Mouse (Mus musculus) limb, embryonic 14.5 days (tissue): ENCODE measurements around the gene Abhd14a. TPM values are rescaled to one million over a fixed set of nuclear protein-coding genes. Genes with fewer than 3 reads are reported as not detected.
A peak's percentile ranks its signal among the peaks of the same experiment; 100 is the strongest.

Source experiments
- ATAC-seq: fragments of 200-750 bp; cut with Nextera tagmentation; 2 replicates; pipeline ENCODE4 v1.8.0; 2017; ENCODE audit warnings: low read depth, moderate number of reproducible peaks, moderate TSS enrichment; ENCODE audit not compliant: low FRiP score
- DNase-seq: peaks from one replicate; pipeline ENCODE4 v3.0.0-alpha.2; 2015; ENCODE audit warnings: low spot score
- H3K27ac ChIP-seq: fragments of 300-500 bp; sonication (generic); replicated peaks from 2 replicates; pipeline ENCODE4 v1.5.1; 2014; ENCODE audit warnings: low read depth, mild to moderate bottlenecking, low read length, moderate library complexity, mixed read lengths
- H3K27me3 ChIP-seq: fragments of 300-500 bp; sonication (generic); 2 replicates; pipeline ENCODE4 v1.6.1; 2014; ENCODE audit warnings: low read length, mixed read lengths; ENCODE audit not compliant: control insufficient read depth, insufficient read depth
- H3K36me3 ChIP-seq: fragments of 300-500 bp; sonication (generic); 2 replicates; pipeline ENCODE4 v1.6.1; 2014; ENCODE audit warnings: mild to moderate bottlenecking, low read length, moderate library complexity, mixed read lengths; ENCODE audit not compliant: control insufficient read depth, insufficient read depth
- H3K4me1 ChIP-seq: fragments of 300-500 bp; sonication (generic); 2 replicates; pipeline ENCODE4 v1.6.1; 2014; ENCODE audit warnings: antibody characterized with exemption, low read length, mixed read lengths; ENCODE audit not compliant: control insufficient read depth, insufficient read depth
- H3K4me2 ChIP-seq: fragments of 300-500 bp; sonication (generic); replicated peaks from 2 replicates; pipeline ENCODE4 v1.6.1; 2014; ENCODE audit warnings: low read depth, mild to moderate bottlenecking, low read length, moderate library complexity; ENCODE audit not compliant: severe bottlenecking
- H3K4me3 ChIP-seq: fragments of 300-500 bp; sonication (generic); replicated peaks from 2 replicates; pipeline ENCODE4 v1.5.1; 2014; ENCODE audit warnings: low read length
- H3K9ac ChIP-seq: fragments of 300-500 bp; sonication (generic); 2 replicates; pipeline ENCODE4 v1.6.1; 2014; ENCODE audit warnings: mild to moderate bottlenecking, low read depth, low read length, moderate library complexity; ENCODE audit not compliant: severe bottlenecking
- H3K9me3 ChIP-seq: fragments of 300-500 bp; sonication (generic); 2 replicates; pipeline ENCODE4 v1.6.1; 2016; ENCODE audit warnings: low read length; ENCODE audit not compliant: control insufficient read depth
- POLR2A ChIP-seq: fragments of 200-500 bp; IDR thresholded peaks from 2 replicates; pipeline ENCODE4 v1.8.0; 2012; ENCODE audit warnings: inconsistent platforms, mild to moderate bottlenecking, moderate library complexity, borderline replicate concordance; ENCODE audit not compliant: insufficient read depth, insufficient read length; ENCODE audit errors: extremely low read depth
- WGBS: fragments of 180-500 bp; shearing (Covaris S2); extraction: QIAGEN DNeasy Blood & Tissue Kit; methylation state at CpG from one replicate; pipeline ENCODE4 v1.1.7; 2014; 5-methylcytosine and 5-hydroxymethylcytosine counted together
- polyA plus RNA-seq, 2 experiments: library from polyadenylated mRNA; depleted of rRNA in 1 of 2; stranded (reverse) in 1 of 2; unstranded in 1 of 2; fragments of >200 nt; fragmentation: Nextera tagmentation in 1 of 2; extraction: Ambion mirVana in 1 of 2; gene quantifications; 2 replicates each; pipeline versions ENCODE4 v1.2.1 to v1.2.3; 2012 to 2014

Gene Abhd14a
- polyA plus RNA-seq, 2 experiments: 69.5 to 79.9 TPM

- H3K9me3 ChIP-seq: no peaks in the 10 kb centered on the region
- 91% methylated on average over 17 of the region's 17 CpGs for WGBS
- no peak overlapping the region for H3K4me2 ChIP-seq
- no peak overlapping the region for H3K27ac ChIP-seq
- H3K27me3 ChIP-seq: no peaks in the 10 kb centered on the region
- H3K36me3 ChIP-seq: peaks cover 53% of the 10 kb centered on the region
- no peak overlapping the region for H3K9ac ChIP-seq
- ATAC-seq (no peak), DNase-seq (no peak)
- H3K4me1 ChIP-seq: peaks cover 5% of the 10 kb centered on the region
- no peak overlapping the region for H3K4me3 ChIP-seq
- no peak for TF ChIP-seq POLR2A
Measured at GRCm38 (mm10) chr9:106482578-106483115, 35.2 kb upstream of the Abhd14a start.

- H3K27me3 ChIP-seq: no peaks in the 10 kb centered on the region
- no peak overlapping the region for H3K4me3 ChIP-seq
- ATAC-seq (no peak), DNase-seq (no peak)
- H3K4me2 ChIP-seq: no peak overlapping the region
- H3K9ac ChIP-seq: no peak overlapping the region
- H3K4me1 ChIP-seq: peaks cover 6% of the 10 kb centered on the region
- 88% methylated on average over 13 of the region's 13 CpGs for WGBS
- TF ChIP-seq POLR2A: no peak
- no peak overlapping the region for H3K27ac ChIP-seq
- no peaks in the 10 kb centered on the region for H3K9me3 ChIP-seq
- H3K36me3 ChIP-seq: peaks cover 53% of the 10 kb centered on the region
Measured at GRCm38 (mm10) chr9:106481676-106482075, 34.2 kb upstream of the Abhd14a start.

- H3K4me2 ChIP-seq: no peak overlapping the region
- peaks cover 48% of the 10 kb centered on the region for H3K36me3 ChIP-seq
- DNase-seq: no peak
- no peaks in the 10 kb centered on the region for H3K27me3 ChIP-seq
- ATAC-seq: no peak
- peaks cover 11% of the 10 kb centered on the region for H3K4me1 ChIP-seq
- H3K9ac ChIP-seq: no peak overlapping the region
- WGBS: 95% methylated on average over 15 of the region's 15 CpGs
- H3K4me3 ChIP-seq: no peak overlapping the region
- no peak for TF ChIP-seq POLR2A
- no peak overlapping the region for H3K27ac ChIP-seq
- no peaks in the 10 kb centered on the region for H3K9me3 ChIP-seq
Measured at GRCm38 (mm10) chr9:106481075-106481474, 33.6 kb upstream of the Abhd14a start.

GRCm38 (mm10) chr9:106480541-106480940 is 33.1 kb upstream of the Abhd14a start:
- no peaks in the 10 kb centered on the region for H3K27me3 ChIP-seq
- no peak overlapping the region for H3K4me3 ChIP-seq
- H3K4me1 ChIP-seq: peaks cover 11% of the 10 kb centered on the region
- no peaks in the 10 kb centered on the region for H3K9me3 ChIP-seq
- DNase-seq (no peak), ATAC-seq (no peak)
- 94% methylated on average over 7 of the region's 7 CpGs for WGBS
- no peak overlapping the region for H3K27ac ChIP-seq
- no peak overlapping the region for H3K9ac ChIP-seq
- H3K4me2 ChIP-seq: no peak overlapping the region
- no peak for TF ChIP-seq POLR2A
- H3K36me3 ChIP-seq: peaks cover 45% of the 10 kb centered on the region

- DNase-seq (no peak), ATAC-seq (no peak)
- peak overlapping the region; percentile 69 for H3K4me3 ChIP-seq
- peak overlapping the region; percentile 65 for H3K9ac ChIP-seq
- 81% methylated on average over 9 of the region's 9 CpGs for WGBS
- H3K9me3 ChIP-seq: no peaks in the 10 kb centered on the region
- TF ChIP-seq POLR2A: no peak
- peak overlapping the region; percentile 92 for H3K4me2 ChIP-seq
- no peak overlapping the region for H3K27ac ChIP-seq
- H3K36me3 ChIP-seq: peaks cover 22% of the 10 kb centered on the region
- peaks cover 21% of the 10 kb centered on the region for H3K4me1 ChIP-seq
- no peaks in the 10 kb centered on the region for H3K27me3 ChIP-seq
Measured at GRCm38 (mm10) chr9:106478101-106478500, 30.6 kb upstream of the Abhd14a start.

- Histone ChIP-seq H3K36me3 (peaks cover 18% of the 10 kb centered on the region), H3K9me3 (no peaks in the 10 kb centered on the region), H3K4me1 (peaks cover 21% of the 10 kb centered on the region), H3K9ac (peak overlapping the region; percentile 65), H3K27ac (no peak overlapping the region), H3K4me2 (peak overlapping the region; percentile 92), H3K27me3 (no peaks in the 10 kb centered on the region), H3K4me3 (peak overlapping the region; percentile 69)
- ATAC-seq (no peak), DNase-seq (no peak)
- WGBS: 4% methylated on average over 16 of the region's 16 CpGs
- no peak for TF ChIP-seq POLR2A
Measured at GRCm38 (mm10) chr9:106477649-106478048, 30.2 kb upstream of the Abhd14a start.
